Mouse (Mus musculus): ENCODE measurements around the gene Olfr644. TPM values are rescaled to one million over a fixed set of nuclear protein-coding genes. Genes with fewer than 3 reads are reported as not detected.

The Olfr644 gene
- polyA plus RNA-seq, 1 experiment from 2014 or later, result not detected

GRCm38 (mm10) chr7:104052566-104052965 is 19.1 kb downstream of the Olfr644 start, which contains the start of gene Olfr642:
Gene Olfr642, minus strand, starts transcription at chr7:104052666.
- Histone ChIP-seq H3K36me3 (ENCODE audit: control insufficient read depth, insufficient read depth, low read length) (no peaks in the 10 kb centered on the region), H3K27me3 (ENCODE audit: control insufficient read depth, insufficient read depth, low read length) (no peaks in the 10 kb centered on the region), H3K9me3 (ENCODE audit: control insufficient read depth, low read length) (no peaks in the 10 kb centered on the region), H3K4me3 (ENCODE audit: low read depth, low read length) (no peak within 1 kb of the TSS), H3K4me1 (replicated peaks; ENCODE audit: control insufficient read depth, insufficient read depth) (no peaks in the 10 kb centered on the region), H3K4me2 (replicated peaks; ENCODE audit: low read depth) (no peak within 1 kb of the TSS), H3K9ac (ENCODE audit: low read length) (no peak within 1 kb of the TSS), H3K27ac (replicated peaks) (no peak within 1 kb of the TSS)
- ATAC-seq (ENCODE audit: low FRiP score, low TSS enrichment) (no peak), DNase-seq (ENCODE audit: low spot score) (no peak)
- WGBS, result 77% methylated on average over 1 of the region's 1 CpGs
- TF ChIP-seq EP300 (optimal IDR thresholded peaks at IDR 0.05), result no peak
- TF ChIP-seq CTCF (IDR thresholded peaks at IDR 0.05; ENCODE audit: low read depth), result no peak

DNA sequence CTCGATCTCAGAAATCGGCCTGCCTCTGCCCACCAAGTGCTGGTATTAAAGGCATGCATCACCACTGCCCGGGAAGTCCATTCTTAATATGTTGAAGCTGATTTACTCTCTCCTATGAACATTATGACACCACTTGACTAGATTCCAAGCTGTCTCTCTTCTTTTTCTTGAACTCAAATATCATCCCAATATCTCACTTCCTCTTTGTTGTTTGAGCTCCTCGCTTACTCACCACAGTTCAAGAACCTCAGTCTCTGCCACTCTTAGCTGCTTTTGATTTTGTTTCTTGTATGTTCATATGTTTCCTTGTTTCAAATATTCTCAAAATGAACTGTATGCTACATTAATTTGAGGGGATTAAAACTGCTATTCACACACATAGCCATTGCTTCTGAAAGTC is 20.9 kb downstream of the Olfr644 start:
- no peaks in the 10 kb centered on the region for H3K36me3 ChIP-seq (ENCODE audit: control insufficient read depth, insufficient read depth, low read length)
- no peak overlapping the region for H3K4me2 ChIP-seq (replicated peaks; ENCODE audit: low read depth)
- WGBS, result 88% methylated on average over 4 of the region's 4 CpGs
- no peak for DNase-seq (ENCODE audit: low spot score)
- TF ChIP-seq EP300 (optimal IDR thresholded peaks at IDR 0.05) (no peak), CTCF (IDR thresholded peaks at IDR 0.05; ENCODE audit: low read depth) (no peak)
- ATAC-seq (ENCODE audit: low FRiP score, low TSS enrichment), result no peak
- H3K9ac ChIP-seq (ENCODE audit: low read length), result no peak overlapping the region
- no peaks in the 10 kb centered on the region for H3K9me3 ChIP-seq (ENCODE audit: control insufficient read depth, low read length)
- H3K4me3 ChIP-seq (ENCODE audit: low read depth, low read length), result no peak overlapping the region
- no peaks in the 10 kb centered on the region for H3K27me3 ChIP-seq (ENCODE audit: control insufficient read depth, insufficient read depth, low read length)
- H3K4me1 ChIP-seq (replicated peaks; ENCODE audit: control insufficient read depth, insufficient read depth), result no peaks in the 10 kb centered on the region
- no peak overlapping the region for H3K27ac ChIP-seq (replicated peaks)

DNA sequence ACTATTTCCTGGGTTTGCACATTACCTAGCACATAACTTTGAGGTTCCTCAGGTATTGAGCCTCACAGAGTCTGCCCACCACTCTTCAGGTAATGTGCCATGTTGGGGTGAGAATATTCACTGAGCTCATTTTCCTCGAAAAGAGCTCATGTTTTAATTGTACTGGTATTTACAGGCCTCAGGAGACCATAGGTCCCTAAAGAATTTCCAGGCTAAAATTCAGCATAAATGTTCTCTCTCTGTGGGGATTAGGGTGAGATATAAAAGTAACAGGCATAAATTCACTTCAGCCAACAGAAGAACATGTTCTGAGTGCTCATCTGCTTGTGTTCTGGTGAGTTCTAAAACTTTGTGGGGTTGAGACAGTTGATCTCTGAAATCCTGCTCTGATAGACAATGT is 36.5 kb downstream of the Olfr644 start, which contains the start of gene Olfr641:
TSS of gene Olfr641 (plus strand) at position 301 of the 400 bp plus-strand sequence.
- Histone ChIP-seq H3K27ac (replicated peaks) (no peak within 1 kb of the TSS), H3K4me2 (replicated peaks; ENCODE audit: low read depth) (no peak within 1 kb of the TSS), H3K4me1 (replicated peaks; ENCODE audit: control insufficient read depth, insufficient read depth) (no peaks in the 10 kb centered on the region), H3K4me3 (ENCODE audit: low read depth, low read length) (no peak within 1 kb of the TSS), H3K27me3 (ENCODE audit: control insufficient read depth, insufficient read depth, low read length) (no peaks in the 10 kb centered on the region), H3K9me3 (ENCODE audit: control insufficient read depth, low read length) (no peaks in the 10 kb centered on the region), H3K36me3 (ENCODE audit: control insufficient read depth, insufficient read depth, low read length) (no peaks in the 10 kb centered on the region), H3K9ac (ENCODE audit: low read length) (no peak within 1 kb of the TSS)
- no peak for TF ChIP-seq EP300 (optimal IDR thresholded peaks at IDR 0.05)
- TF ChIP-seq CTCF (IDR thresholded peaks at IDR 0.05; ENCODE audit: low read depth), result no peak
- DNase-seq (ENCODE audit: low spot score), result no peak
- ATAC-seq (ENCODE audit: low FRiP score, low TSS enrichment), result no peak
- WGBS, result 67% methylated on average over 1 of the region's 1 CpGs

- Histone ChIP-seq H3K4me1 (replicated peaks; ENCODE audit: control insufficient read depth, insufficient read depth) (no peaks in the 10 kb centered on the region), H3K27ac (replicated peaks) (no peak overlapping the region), H3K4me3 (ENCODE audit: low read depth, low read length) (no peak overlapping the region), H3K36me3 (ENCODE audit: control insufficient read depth, insufficient read depth, low read length) (no peaks in the 10 kb centered on the region), H3K9ac (ENCODE audit: low read length) (no peak overlapping the region), H3K27me3 (ENCODE audit: control insufficient read depth, insufficient read depth, low read length) (no peaks in the 10 kb centered on the region), H3K4me2 (replicated peaks; ENCODE audit: low read depth) (no peak overlapping the region), H3K9me3 (ENCODE audit: control insufficient read depth, low read length) (no peaks in the 10 kb centered on the region)
- ATAC-seq (ENCODE audit: low FRiP score, low TSS enrichment) (no peak), DNase-seq (ENCODE audit: low spot score) (no peak)
- TF ChIP-seq EP300 (optimal IDR thresholded peaks at IDR 0.05), result no peak
- TF ChIP-seq CTCF (IDR thresholded peaks at IDR 0.05; ENCODE audit: low read depth), result no peak
- WGBS, result 80% methylated on average over 3 of the region's 3 CpGs
Measured at GRCm38 (mm10) chr7:104026978-104027377, 44.7 kb downstream of the Olfr644 start.

GRCm38 (mm10) chr7:104025473-104025872 is 46.2 kb downstream of the Olfr644 start, which contains the start of gene Olfr640:
Gene Olfr640, minus strand, starts transcription at chr7:104025573.
- Histone ChIP-seq H3K27me3 (ENCODE audit: control insufficient read depth, insufficient read depth, low read length) (no peaks in the 10 kb centered on the region), H3K4me3 (ENCODE audit: low read depth, low read length) (no peak within 1 kb of the TSS), H3K9me3 (ENCODE audit: control insufficient read depth, low read length) (no peaks in the 10 kb centered on the region), H3K9ac (ENCODE audit: low read length) (no peak within 1 kb of the TSS), H3K4me1 (replicated peaks; ENCODE audit: control insufficient read depth, insufficient read depth) (no peaks in the 10 kb centered on the region), H3K27ac (replicated peaks) (no peak within 1 kb of the TSS), H3K4me2 (replicated peaks; ENCODE audit: low read depth) (no peak within 1 kb of the TSS), H3K36me3 (ENCODE audit: control insufficient read depth, insufficient read depth, low read length) (no peaks in the 10 kb centered on the region)
- 77% methylated on average over 6 of the region's 6 CpGs for WGBS
- no peak for ATAC-seq (ENCODE audit: low FRiP score, low TSS enrichment)
- no peak for TF ChIP-seq EP300 (optimal IDR thresholded peaks at IDR 0.05)
- no peak for TF ChIP-seq CTCF (IDR thresholded peaks at IDR 0.05; ENCODE audit: low read depth)
- no peak for DNase-seq (ENCODE audit: low spot score)

GRCm38 (mm10) chr7:104021651-104022050 is 50.0 kb downstream of the Olfr644 start:
- no peaks in the 10 kb centered on the region for H3K9me3 ChIP-seq (ENCODE audit: control insufficient read depth, low read length)
- no peak overlapping the region for H3K4me3 ChIP-seq (ENCODE audit: low read depth, low read length)
- H3K27ac ChIP-seq (replicated peaks), result no peak overlapping the region
- H3K36me3 ChIP-seq (ENCODE audit: control insufficient read depth, insufficient read depth, low read length), result no peaks in the 10 kb centered on the region
- no peaks in the 10 kb centered on the region for H3K27me3 ChIP-seq (ENCODE audit: control insufficient read depth, insufficient read depth, low read length)
- no peak for TF ChIP-seq EP300 (optimal IDR thresholded peaks at IDR 0.05)
- no peak for TF ChIP-seq CTCF (IDR thresholded peaks at IDR 0.05; ENCODE audit: low read depth)
- no peaks in the 10 kb centered on the region for H3K4me1 ChIP-seq (replicated peaks; ENCODE audit: control insufficient read depth, insufficient read depth)
- ATAC-seq (ENCODE audit: low FRiP score, low TSS enrichment) (no peak), DNase-seq (ENCODE audit: low spot score) (no peak)
- WGBS, result 88% methylated on average over 6 of the region's 6 CpGs
- no peak overlapping the region for H3K4me2 ChIP-seq (replicated peaks; ENCODE audit: low read depth)
- no peak overlapping the region for H3K9ac ChIP-seq (ENCODE audit: low read length)
